Mouse (Mus musculus): ENCODE results near the gene Rbm25.
A peak's percentile ranks its signal among the peaks of the same experiment; 100 is the strongest.
"Not testable (repeated sequence)": the region's sequence is repeated elsewhere in the genome, so short reads cannot be mapped to it uniquely, and the experiment has no call there.

The Rbm25 gene

GRCm38 (mm10) chr12:83630936-83631335, at the start of gene Rbm25:
Gene Rbm25 (plus strand): TSS chr12:83631236.
- DNase-seq = not testable (repeated sequence)

- DNase-seq = no peak
These were observed 48.9 kb upstream of the Rbm25 start for GRCm38 (mm10) chr12:83582106-83582505.

- peak; percentile 30 for DNase-seq
These were observed 48.3 kb upstream of the Rbm25 start for GRCm38 (mm10) chr12:83582747-83583146.

GRCm38 (mm10) chr12:83586628-83587027, 44.4 kb upstream of the Rbm25 start:
- no peak for DNase-seq

GRCm38 (mm10) chr12:83591754-83592501, 39.1 kb upstream of the Rbm25 start:
- no peak for DNase-seq

GRCm38 (mm10) chr12:83594454-83595040, 36.5 kb upstream of the Rbm25 start:
- no peak for DNase-seq

GRCm38 (mm10) chr12:83596191-83596954, 34.7 kb upstream of the Rbm25 start:
- DNase-seq = no peak

- DNase-seq = peak; percentile 98
These were observed 34.0 kb upstream of the Rbm25 start, which contains the start of gene Zfyve1 for GRCm38 (mm10) chr12:83597025-83597501. Gene Zfyve1 (minus strand): TSS chr12:83597222.

- DNase-seq = no peak
These were observed 33.2 kb upstream of the Rbm25 start for GRCm38 (mm10) chr12:83597881-83598280.

- no peak for DNase-seq
These were observed 28.8 kb upstream of the Rbm25 start for GRCm38 (mm10) chr12:83602285-83602684.

- not testable (repeated sequence) for DNase-seq
These were observed 24.6 kb upstream of the Rbm25 start for GRCm38 (mm10) chr12:83606411-83606810.

- DNase-seq = no peak
These were observed 13.8 kb upstream of the Rbm25 start for GRCm38 (mm10) chr12:83617261-83617660.

- no peak for DNase-seq
These were observed 12.1 kb upstream of the Rbm25 start for GRCm38 (mm10) chr12:83618981-83619380.

GRCm38 (mm10) chr12:83620694-83621093, 10.3 kb upstream of the Rbm25 start:
- not testable (repeated sequence) for DNase-seq

GRCm38 (mm10) chr12:83622031-83622755, 8.8 kb upstream of the Rbm25 start:
- DNase-seq = no peak

GRCm38 (mm10) chr12:83624321-83624720, 6.7 kb upstream of the Rbm25 start:
- no peak for DNase-seq

GRCm38 (mm10) chr12:83631743-83632679, 975 bp downstream of the Rbm25 start:
- DNase-seq = peak; percentile 99

- DNase-seq = peak; percentile 22
These were observed 1.6 kb downstream of the Rbm25 start for GRCm38 (mm10) chr12:83632680-83633025.

- DNase-seq = no peak
These were observed 2.8 kb downstream of the Rbm25 start for GRCm38 (mm10) chr12:83633807-83634206.

- no peak for DNase-seq
These were observed 10.2 kb downstream of the Rbm25 start for GRCm38 (mm10) chr12:83641233-83641632.

- no peak for DNase-seq
These were observed 12.1 kb downstream of the Rbm25 start for GRCm38 (mm10) chr12:83643116-83643515.

GRCm38 (mm10) chr12:83650346-83650745, 19.3 kb downstream of the Rbm25 start:
- no peak for DNase-seq

All from layer of hippocampus, adult 9-11 months (tissue).